Mouse (Mus musculus) E14TG2a.4 (cell line): Measurements from ENCODE around the gene Ubl3.

ENCODE experiments used
- CTCF ChIP-seq: conservative IDR thresholded peaks from 2 replicates; pipeline ENCODE4 v1.5.1; 2014; ENCODE audit warnings: low read length
- NANOG ChIP-seq: IDR thresholded peaks from 2 replicates; pipeline ENCODE4 v1.6.1; 2014; ENCODE audit warnings: borderline replicate concordance, low read length, mixed read lengths
- POU5F1 ChIP-seq: IDR thresholded peaks from 2 replicates; pipeline ENCODE4 v1.6.1; 2014; ENCODE audit warnings: low read length, borderline replicate concordance

GRCm38 (mm10) chr5:148554242-148554641, 1.7 kb upstream of the Ubl3 start:
- no peak for TF ChIP-seq CTCF
- no peak for TF ChIP-seq NANOG
- TF ChIP-seq POU5F1 = no peak
